Mouse (Mus musculus) heart, adult 2 months (tissue): ENCODE results near the gene Lrrc4c.

Experiments used
- CTCF ChIP-seq: fragments of 200-600 bp; IDR thresholded peaks from 2 replicates; pipeline ENCODE4 v1.8.1; 2022; ENCODE audit warnings: antibody characterized with exemption, mild to moderate bottlenecking, moderate library complexity
- EP300 ChIP-seq: fragments of 200-500 bp; IDR thresholded peaks from 2 replicates; pipeline ENCODE4 v1.6.1; 2011; ENCODE audit warnings: low read depth, low read length, control low read depth; ENCODE audit not compliant: insufficient read depth
- POLR2A ChIP-seq: fragments of 200-500 bp; IDR thresholded peaks from 2 replicates; pipeline ENCODE4 v1.6.1; 2011; ENCODE audit warnings: mild to moderate bottlenecking, low read depth, low read length, control low read depth; ENCODE audit not compliant: insufficient read depth

- no peak for TF ChIP-seq POLR2A
- TF ChIP-seq CTCF, result no peak
- TF ChIP-seq EP300, result no peak
These were observed 405.4 kb downstream of the Lrrc4c start for GRCm38 (mm10) chr2:96723395-96723794.
